8 mouse cellular contexts compared by ENCODE assay signal in genomic region chr17:34982328-34982727, GRCm38 (mm10). TPM values are rescaled to one million over a fixed set of nuclear protein-coding genes. Genes with fewer than 3 reads are reported as not detected.
A peak's percentile ranks its signal among the peaks of the same experiment; 100 is the strongest.
DNase-seq lines count a peak whose midpoint lies in the region; ATAC-seq and TF ChIP-seq lines count a peak whose summit lies in the region.

No protein-coding gene starts in this region.

- H3K9me3 ChIP-seq in lung, embryonic 15.5 days, result no peaks in the 10 kb centered on the region
- H3K9me3 ChIP-seq in limb, embryonic 13.5 days, result no peaks in the 10 kb centered on the region
- no peaks in the 10 kb centered on the region for H3K9me3 ChIP-seq in neural tube, embryonic 15.5 days (replicated peaks)

- H3K36me3 ChIP-seq in lung, embryonic 15.5 days, result peaks cover 18% of the 10 kb centered on the region
- H3K36me3 ChIP-seq in limb, embryonic 13.5 days, result peaks cover 22% of the 10 kb centered on the region
- peaks cover 15% of the 10 kb centered on the region for H3K36me3 ChIP-seq in neural tube, embryonic 15.5 days

- peak overlapping the region; percentile 71 for H3K4me2 ChIP-seq in lung, embryonic 15.5 days
- H3K4me2 ChIP-seq in limb, embryonic 13.5 days (replicated peaks), result peak overlapping the region; percentile 94
- peak overlapping the region; percentile 95 for H3K4me2 ChIP-seq in neural tube, embryonic 15.5 days

- peaks cover 18% of the 10 kb centered on the region for H3K4me1 ChIP-seq in lung, embryonic 15.5 days
- no peaks in the 10 kb centered on the region for H3K4me1 ChIP-seq in embryonic fibroblast, embryonic 13.5 days (ENCODE audit: control insufficient read depth, insufficient read depth, low read length)
- peaks cover 22% of the 10 kb centered on the region for H3K4me1 ChIP-seq in limb, embryonic 13.5 days
- peaks cover 26% of the 10 kb centered on the region for H3K4me1 ChIP-seq in neural tube, embryonic 15.5 days

- no peaks in the 10 kb centered on the region for H3K27me3 ChIP-seq in lung, embryonic 15.5 days
- H3K27me3 ChIP-seq in limb, embryonic 13.5 days, result no peaks in the 10 kb centered on the region
- no peaks in the 10 kb centered on the region for H3K27me3 ChIP-seq in neural tube, embryonic 15.5 days (replicated peaks)

- peak overlapping the region; percentile 96 for H3K9ac ChIP-seq in lung, embryonic 15.5 days
- peak overlapping the region; percentile 91 for H3K9ac ChIP-seq in limb, embryonic 13.5 days
- peak overlapping the region; percentile 95 for H3K9ac ChIP-seq in neural tube, embryonic 15.5 days (replicated peaks)

- H3K27ac ChIP-seq in lung, embryonic 15.5 days, result peak overlapping the region; percentile 99
- peak overlapping the region; percentile 98 for H3K27ac ChIP-seq in embryonic fibroblast, embryonic 13.5 days (ENCODE audit: insufficient read depth, low read length)
- peak overlapping the region; percentile 99 for H3K27ac ChIP-seq in limb, embryonic 13.5 days
- H3K27ac ChIP-seq in neural tube, embryonic 15.5 days (replicated peaks), result peak overlapping the region; percentile 99

- no peak for TF ChIP-seq CTCF in embryonic fibroblast, embryonic 13.5 days (IDR thresholded peaks at IDR 0.05; ENCODE audit: borderline replicate concordance, insufficient read depth, low read length)

- H3K4me3 ChIP-seq in lung, embryonic 15.5 days, result peak overlapping the region; percentile 75
- peak overlapping the region; percentile 92 for H3K4me3 ChIP-seq in embryonic fibroblast, embryonic 13.5 days (ENCODE audit: insufficient read depth, low read length)
- H3K4me3 ChIP-seq in limb, embryonic 13.5 days, result peak overlapping the region; percentile 85
- H3K4me3 ChIP-seq in neural tube, embryonic 15.5 days (replicated peaks), result peak overlapping the region; percentile 91

- intact Hi-C loops in left cerebral cortex, postnatal 10 days (cut with DNase I), result no loop called here

- under 1% methylated on average over 15 of the region's 15 CpGs for WGBS in lung, embryonic 15.5 days
- WGBS in limb, embryonic 13.5 days, result under 1% methylated on average over 15 of the region's 15 CpGs
- under 1% methylated on average over 15 of the region's 15 CpGs for WGBS in neural tube, embryonic 15.5 days

- DNase-seq in lung, postnatal 10 days, result no peak
- DNase-seq in left cerebral cortex, postnatal 10 days (ENCODE audit: extremely low spot score in 1 of 2, low spot score in 2 of 2), result no peak
- no peak for DNase-seq in natural killer cell, adult 2 months (ENCODE audit: low spot score in 2 of 2)
- DNase-seq in adipocyte (ENCODE audit: low spot score), result no peak

- TF ChIP-seq POLR2A in embryonic fibroblast, embryonic 13.5 days (IDR thresholded peaks at IDR 0.05; ENCODE audit: low read depth, low read length), result no peak

- ATAC-seq in lung, embryonic 15.5 days (ENCODE audit: borderline replicate concordance, extremely low read depth, low FRiP score, low TSS enrichment), result no peak
- no peak for ATAC-seq in limb, embryonic 13.5 days (ENCODE audit: low FRiP score, low read depth)
- peak; percentile 37 for ATAC-seq in neural tube, embryonic 15.5 days (ENCODE audit: low FRiP score)

RNA-seq across cellular contexts. Expression of gene Lsm2, which starts 0.7 kb away (rescaled TPM):
- 210 and 216 TPM in 2 replicates for polyA plus RNA-seq in lung, embryonic 15.5 days (2015; fragmentation: Nextera tagmentation; extraction: Ambion mirVana)
- polyA plus RNA-seq in embryonic fibroblast, embryonic 13.5 days (2011; ENCODE audit: insufficient read length, low read depth, missing spikeins), result 74.8 and 93.3 TPM in 2 replicates
- 196 and 200 TPM in 2 replicates for polyA plus RNA-seq in limb, embryonic 13.5 days (2015; fragmentation: Nextera tagmentation; extraction: Ambion mirVana)
- polyA plus RNA-seq in neural tube, embryonic 15.5 days (2015; fragmentation: Nextera tagmentation; extraction: Ambion mirVana), result 97.9 and 120 TPM in 2 replicates
- 10 to 100 TPM; 25.4 to 27.2 TPM for total RNA-seq in left cerebral cortex, postnatal 10 days (2021)

RNA-seq across cellular contexts. Expression of gene Hspa1l, which starts 9.8 kb away (rescaled TPM):
- polyA plus RNA-seq in lung, embryonic 15.5 days (2015; fragmentation: Nextera tagmentation; extraction: Ambion mirVana), result 0.45 and 0.79 TPM in 2 replicates
- polyA plus RNA-seq in embryonic fibroblast, embryonic 13.5 days (2011; ENCODE audit: insufficient read length, low read depth, missing spikeins), result not detected in 2 replicates
- polyA plus RNA-seq in limb, embryonic 13.5 days (2015; fragmentation: Nextera tagmentation; extraction: Ambion mirVana), result 0.49 and 0.81 TPM in 2 replicates
- polyA plus RNA-seq in neural tube, embryonic 15.5 days (2015; fragmentation: Nextera tagmentation; extraction: Ambion mirVana), result 1.4 and 1.5 TPM in 2 replicates
- under 1 TPM in 1 of 2 experiments, not detected in 1; 0.20 TPM for total RNA-seq in left cerebral cortex, postnatal 10 days (2021)

RNA-seq across cellular contexts. Expression of gene Hspa1a, which starts 10.4 kb away (rescaled TPM):
- 3.4 and 3.8 TPM in 2 replicates for polyA plus RNA-seq in lung, embryonic 15.5 days (2015; fragmentation: Nextera tagmentation; extraction: Ambion mirVana)
- 6.0 and 6.5 TPM in 2 replicates for polyA plus RNA-seq in embryonic fibroblast, embryonic 13.5 days (2011; ENCODE audit: insufficient read length, low read depth, missing spikeins)
- 3.7 and 4.4 TPM in 2 replicates for polyA plus RNA-seq in limb, embryonic 13.5 days (2015; fragmentation: Nextera tagmentation; extraction: Ambion mirVana)
- polyA plus RNA-seq in neural tube, embryonic 15.5 days (2015; fragmentation: Nextera tagmentation; extraction: Ambion mirVana), result 12.8 and 13.2 TPM in 2 replicates
- 1 to 10 TPM; 3.0 to 5.4 TPM for total RNA-seq in left cerebral cortex, postnatal 10 days (2021)

RNA-seq across cellular contexts. Expression of gene Gm20481, which starts 12.6 kb away (rescaled TPM):
- polyA plus RNA-seq in lung, embryonic 15.5 days (2015; fragmentation: Nextera tagmentation; extraction: Ambion mirVana), result not detected in 2 replicates
- not detected in 2 replicates for polyA plus RNA-seq in embryonic fibroblast, embryonic 13.5 days (2011; ENCODE audit: insufficient read length, low read depth, missing spikeins)
- not detected in 2 replicates for polyA plus RNA-seq in limb, embryonic 13.5 days (2015; fragmentation: Nextera tagmentation; extraction: Ambion mirVana)
- polyA plus RNA-seq in neural tube, embryonic 15.5 days (2015; fragmentation: Nextera tagmentation; extraction: Ambion mirVana), result not detected in 2 replicates
- not detected for total RNA-seq in left cerebral cortex, postnatal 10 days (2021)

RNA-seq across cellular contexts. Expression of gene Vars, which starts 18.5 kb away (rescaled TPM):
- polyA plus RNA-seq in lung, embryonic 15.5 days (2015; fragmentation: Nextera tagmentation; extraction: Ambion mirVana), result 128 and 129 TPM in 2 replicates
- polyA plus RNA-seq in embryonic fibroblast, embryonic 13.5 days (2011; ENCODE audit: insufficient read length, low read depth, missing spikeins), result 81.3 and 85.7 TPM in 2 replicates
- 102 and 110 TPM in 2 replicates for polyA plus RNA-seq in limb, embryonic 13.5 days (2015; fragmentation: Nextera tagmentation; extraction: Ambion mirVana)
- polyA plus RNA-seq in neural tube, embryonic 15.5 days (2015; fragmentation: Nextera tagmentation; extraction: Ambion mirVana), result 57.8 and 83.6 TPM in 2 replicates
- 10 to 100 TPM; 55.1 to 56.7 TPM for total RNA-seq in left cerebral cortex, postnatal 10 days (2021)
